Mouse (Mus musculus) stomach, embryonic 14.5 days (tissue): ENCODE results near the gene Ppp1r26. TPM values are rescaled to one million over a fixed set of nuclear protein-coding genes. Genes with fewer than 3 reads are reported as not detected.
A peak's percentile ranks its signal among the peaks of the same experiment; 100 is the strongest.

Experiments used
- ATAC-seq: fragments of 200-750 bp; cut with Nextera tagmentation; 2 replicates; pipeline ENCODE4 v1.8.0; 2017; ENCODE audit warnings: low read depth, moderate TSS enrichment; ENCODE audit not compliant: insufficient number of reproducible peaks, insufficient read depth, low FRiP score
- H3K27ac ChIP-seq: fragments of 300-500 bp; sonication (generic); 2 replicates; pipeline ENCODE4 v1.5.1; 2014; ENCODE audit warnings: mild to moderate bottlenecking, low read length, moderate library complexity, mixed read lengths
- H3K27me3 ChIP-seq: fragments of 300-500 bp; sonication (generic); 2 replicates; pipeline ENCODE4 v1.6.1; 2014; ENCODE audit warnings: low read length, control low read depth, mixed read lengths; ENCODE audit not compliant: control insufficient read depth, insufficient read depth
- H3K36me3 ChIP-seq: fragments of 300-500 bp; sonication (generic); 2 replicates; pipeline ENCODE4 v1.6.1; 2014; ENCODE audit warnings: mild to moderate bottlenecking, control low read depth, low read length, moderate library complexity, mixed read lengths; ENCODE audit not compliant: control insufficient read depth, insufficient read depth
- H3K4me1 ChIP-seq: fragments of 300-500 bp; sonication (generic); 2 replicates; pipeline ENCODE4 v1.6.1; 2014; ENCODE audit warnings: low read length, control low read depth, mixed read lengths; ENCODE audit not compliant: control insufficient read depth, insufficient read depth
- H3K4me2 ChIP-seq: fragments of 300-500 bp; sonication (generic); replicated peaks from 2 replicates; pipeline ENCODE4 v1.6.1; 2014; ENCODE audit warnings: low read depth, low read length, control low read depth
- H3K4me3 ChIP-seq: fragments of 300-500 bp; sonication (generic); 2 replicates; pipeline ENCODE4 v1.5.1; 2014; ENCODE audit warnings: low read depth, low read length, control low read depth
- H3K9ac ChIP-seq: fragments of 300-500 bp; sonication (generic); replicated peaks from 2 replicates; pipeline ENCODE4 v1.6.1; 2014; ENCODE audit warnings: low read depth, mild to moderate bottlenecking, control low read depth, low read length, moderate library complexity, mixed read lengths
- H3K9me3 ChIP-seq: fragments of 300-500 bp; sonication (generic); 2 replicates; pipeline ENCODE4 v1.6.1; 2016; ENCODE audit warnings: low read depth, low read length, control low read depth; ENCODE audit not compliant: control insufficient read depth
- WGBS: fragments of 180-500 bp; shearing (Covaris S2); extraction: QIAGEN DNeasy Blood & Tissue Kit; methylation state at CpG from one replicate; pipeline ENCODE4 v1.1.7; 2014; 5-methylcytosine and 5-hydroxymethylcytosine counted together
- polyA plus RNA-seq: library from polyadenylated mRNA; unstranded; fragments of >200 nt; fragmentation: Nextera tagmentation; extraction: Ambion mirVana; gene quantifications from 2 replicates; pipeline ENCODE4 v1.2.1, GENCODE M21; 2014

Gene Ppp1r26
- polyA plus RNA-seq, 1 experiment from 2014 or later = 4.4 TPM

DNA sequence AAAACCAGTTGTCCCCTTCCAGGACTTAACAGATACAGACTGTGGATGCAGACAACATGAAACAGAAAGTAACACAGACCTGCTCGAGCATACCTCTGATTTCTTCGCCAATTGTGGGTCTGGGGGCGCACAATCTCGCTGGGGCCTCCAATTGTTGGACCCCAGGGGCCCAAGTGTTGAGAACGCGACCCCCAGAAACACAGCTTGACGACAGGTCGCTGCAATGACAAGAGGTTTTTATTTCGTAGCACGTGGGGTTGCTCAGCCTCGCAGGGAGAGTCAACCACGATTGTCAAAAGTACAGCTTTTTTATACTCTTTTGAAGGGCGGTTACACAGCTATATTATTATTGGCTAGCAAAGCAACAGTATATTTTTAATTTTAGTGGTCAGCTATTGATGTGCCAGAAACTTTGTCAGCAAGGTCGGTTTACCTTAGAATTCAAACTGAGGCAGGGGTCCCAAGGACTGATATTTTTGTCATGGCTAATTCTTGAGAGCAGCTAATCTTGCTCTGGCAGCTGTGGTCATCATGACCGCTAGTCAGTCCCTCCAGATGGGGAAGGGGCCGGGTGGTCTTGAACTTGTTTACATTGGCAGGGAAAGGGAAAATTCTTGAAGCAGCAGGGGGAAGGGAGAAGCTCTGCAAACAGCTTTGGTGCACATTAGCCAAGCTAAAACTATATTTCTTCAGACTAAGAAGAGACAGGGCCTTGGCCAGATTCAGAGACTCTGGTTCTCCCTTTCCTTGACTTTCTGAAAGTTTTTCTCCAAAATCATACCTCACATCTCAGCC, 49.4 kb downstream of the Ppp1r26 start:
- no peak; the same call in 1 of the 2 replicates for ATAC-seq
- H3K27me3 ChIP-seq = no peaks in the 10 kb centered on the region
- 74% methylated on average over 16 of the region's 16 CpGs for WGBS
- peak overlapping the region; percentile 83 for H3K27ac ChIP-seq
- no peak overlapping the region for H3K9ac ChIP-seq
- no peaks in the 10 kb centered on the region; the same call in 1 of the 2 replicates for H3K9me3 ChIP-seq
- H3K4me2 ChIP-seq = no peak overlapping the region
- H3K4me3 ChIP-seq = no peak overlapping the region
- H3K36me3 ChIP-seq = no peaks in the 10 kb centered on the region
- H3K4me1 ChIP-seq = peaks cover 3% of the 10 kb centered on the region; the same call in 1 of the 2 replicates

DNA sequence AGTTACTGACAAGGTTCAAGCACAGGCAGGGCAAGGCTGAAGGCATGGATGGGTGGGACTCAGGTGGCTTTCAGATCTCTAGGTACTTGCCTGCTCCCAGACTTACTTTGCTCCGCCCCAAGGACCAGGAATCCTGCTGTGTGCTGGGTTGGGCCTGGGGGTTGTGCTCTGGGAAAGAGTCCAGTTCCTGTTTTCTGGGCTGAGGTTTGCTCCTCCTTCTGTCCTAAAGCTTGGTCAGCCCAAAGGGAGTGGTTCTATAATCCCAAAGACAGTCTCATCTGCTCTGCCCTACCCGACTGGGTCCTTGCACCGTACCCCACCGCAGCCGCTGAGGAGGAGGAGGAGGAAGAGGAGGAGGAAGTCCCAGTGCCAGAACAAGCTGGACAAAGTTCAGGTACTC, 50.1 kb downstream of the Ppp1r26 start, which contains the start of gene Gbgt1:
Gene Gbgt1 (plus strand): TSS at position 221 of the 400 bp plus-strand sequence.
- Histone ChIP-seq H3K27ac (peak within 1 kb of the TSS; percentile 83), H3K4me1 (peaks cover 3% of the 10 kb centered on the region; the same call in 1 of the 2 replicates), H3K36me3 (no peaks in the 10 kb centered on the region), H3K4me3 (no peak within 1 kb of the TSS), H3K4me2 (peak within 1 kb of the TSS; percentile 11; the same call in 1 of the 2 replicates), H3K27me3 (no peaks in the 10 kb centered on the region), H3K9ac (no peak within 1 kb of the TSS), H3K9me3 (no peaks in the 10 kb centered on the region; the same call in 1 of the 2 replicates)
- WGBS = 73% methylated on average over 5 of the region's 5 CpGs
- no peak for ATAC-seq

DNA sequence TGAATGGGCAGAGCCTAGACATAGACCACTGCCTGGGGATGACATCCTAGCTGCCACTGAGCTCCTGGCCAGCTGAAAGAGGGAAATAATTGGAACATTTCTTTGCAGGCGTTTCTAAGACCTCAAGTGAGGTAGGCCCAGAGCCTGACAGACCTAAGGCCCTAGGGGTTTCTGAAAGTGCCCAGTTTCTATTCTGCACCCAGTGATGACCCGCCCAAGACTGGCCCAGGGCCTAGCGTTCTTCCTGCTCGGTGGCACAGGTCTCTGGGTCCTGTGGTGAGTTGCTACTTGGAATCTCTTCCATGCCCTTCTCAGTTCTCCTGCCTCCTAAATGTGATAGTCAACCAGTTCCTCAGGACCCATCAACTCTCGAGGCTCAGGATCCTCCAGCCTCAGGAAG, 51.0 kb downstream of the Ppp1r26 start:
- Histone ChIP-seq H3K4me2 (no peak overlapping the region; the same call in 1 of the 2 replicates), H3K27me3 (no peaks in the 10 kb centered on the region), H3K36me3 (no peaks in the 10 kb centered on the region), H3K4me1 (peaks cover 3% of the 10 kb centered on the region; the same call in 1 of the 2 replicates), H3K4me3 (no peak overlapping the region), H3K27ac (no peak overlapping the region), H3K9me3 (no peaks in the 10 kb centered on the region; the same call in 1 of the 2 replicates), H3K9ac (no peak overlapping the region)
- WGBS = 79% methylated on average over 5 of the region's 5 CpGs
- no peak for ATAC-seq

DNA sequence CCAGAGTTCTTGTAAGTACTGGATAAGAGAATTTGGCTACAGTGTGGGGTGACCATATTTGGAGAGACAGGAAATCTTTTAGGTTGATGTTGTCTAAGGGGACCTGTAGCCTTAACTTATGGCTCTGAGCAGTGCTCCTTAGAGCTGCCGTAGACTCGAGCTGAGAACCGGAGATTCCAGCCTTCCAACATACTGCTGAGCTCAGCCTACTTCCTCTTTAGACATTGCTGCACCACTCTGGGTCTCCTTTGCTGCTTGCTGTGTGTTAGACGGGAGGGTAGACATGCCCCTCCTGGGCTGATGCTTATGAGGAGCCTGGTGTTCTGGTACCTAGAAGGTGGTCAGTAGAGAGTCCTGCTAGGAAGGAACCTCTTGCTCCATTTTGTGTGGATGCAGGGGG, 51.8 kb downstream of the Ppp1r26 start:
- no peak for ATAC-seq
- Histone ChIP-seq H3K4me3 (no peak overlapping the region), H3K36me3 (no peaks in the 10 kb centered on the region), H3K27me3 (no peaks in the 10 kb centered on the region), H3K9ac (no peak overlapping the region), H3K4me1 (peaks cover 3% of the 10 kb centered on the region; the same call in 1 of the 2 replicates), H3K27ac (no peak overlapping the region), H3K9me3 (no peaks in the 10 kb centered on the region; the same call in 1 of the 2 replicates), H3K4me2 (no peak overlapping the region)
- 70% methylated on average over 4 of the region's 4 CpGs for WGBS

DNA sequence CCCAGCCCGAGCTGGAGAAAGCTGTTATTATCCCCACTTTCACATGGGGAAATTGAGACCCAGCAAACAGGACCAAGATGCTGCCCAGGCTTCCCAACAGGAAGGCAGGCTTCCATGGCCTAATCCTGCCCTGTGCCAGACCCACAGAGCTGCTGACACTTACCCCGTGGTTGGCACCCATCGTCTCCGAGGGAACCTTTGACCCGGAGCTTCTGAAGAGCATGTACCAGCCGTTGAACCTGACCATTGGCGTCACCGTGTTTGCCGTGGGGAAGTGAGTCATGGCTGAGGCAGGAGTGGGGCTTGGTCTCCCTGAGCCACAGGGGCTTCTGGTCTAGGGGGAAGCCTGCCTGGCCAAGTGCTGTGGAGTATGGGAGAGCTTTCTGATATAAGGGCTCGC, 56.4 kb downstream of the Ppp1r26 start:
- ATAC-seq = no peak
- H3K4me2 ChIP-seq = no peak overlapping the region
- 83% methylated on average over 10 of the region's 10 CpGs for WGBS

DNA sequence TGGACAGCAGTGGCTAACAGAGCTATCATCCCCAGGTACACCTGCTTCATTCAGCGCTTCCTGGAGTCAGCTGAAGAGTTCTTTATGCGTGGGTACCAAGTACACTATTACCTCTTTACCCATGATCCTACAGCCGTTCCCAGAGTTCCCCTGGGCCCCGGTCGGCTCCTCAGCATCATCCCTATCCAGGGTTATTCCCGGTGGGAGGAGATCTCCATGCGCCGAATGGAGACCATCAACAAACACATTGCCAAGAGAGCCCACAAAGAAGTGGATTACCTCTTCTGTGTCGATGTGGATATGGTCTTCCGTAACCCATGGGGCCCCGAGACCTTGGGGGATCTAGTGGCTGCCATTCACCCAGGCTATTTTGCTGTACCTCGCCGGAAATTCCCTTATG, 58.1 kb downstream of the Ppp1r26 start:
- H3K27me3 ChIP-seq = no peaks in the 10 kb centered on the region
- ATAC-seq = no peak
- H3K4me2 ChIP-seq = no peak overlapping the region
- WGBS = 88% methylated on average over 13 of the region's 13 CpGs
- no peak overlapping the region for H3K27ac ChIP-seq
- no peak overlapping the region for H3K9ac ChIP-seq
- H3K4me3 ChIP-seq = no peak overlapping the region
- H3K9me3 ChIP-seq = no peaks in the 10 kb centered on the region
- H3K4me1 ChIP-seq = no peaks in the 10 kb centered on the region
- H3K36me3 ChIP-seq = no peaks in the 10 kb centered on the region

More for the DNA sequence above, 56.4 kb downstream of the Ppp1r26 start:
- Histone ChIP-seq H3K9ac (no peak overlapping the region), H3K36me3 (no peaks in the 10 kb centered on the region), H3K27ac (no peak overlapping the region), H3K27me3 (no peaks in the 10 kb centered on the region), H3K4me1 (no peaks in the 10 kb centered on the region), H3K9me3 (no peaks in the 10 kb centered on the region), H3K4me3 (no peak overlapping the region)

Other genes with a start within 250 kb of the Ppp1r26 start
- gene 1700007K13Rik, start 19.5 kb downstream of the Ppp1r26 start, polyA plus RNA-seq = 1.1 and 1.4 TPM in 2 replicates
- 58.5 and 59.3 TPM in 2 replicates for gene Mrps2, start 21.3 kb downstream of the Ppp1r26 start, polyA plus RNA-seq
- gene Gbgt1, start 50.1 kb downstream of the Ppp1r26 start, polyA plus RNA-seq = 2.9 and 3.1 TPM in 2 replicates
- gene Gm10134, start 59.3 kb downstream of the Ppp1r26 start, polyA plus RNA-seq = 6.6 and 7.5 TPM in 2 replicates
- gene Ralgds, start 66.3 kb downstream of the Ppp1r26 start, polyA plus RNA-seq = 36.2 and 38.6 TPM in 2 replicates
- 28.9 TPM in 1 of 2 replicates, not detected in the other for gene Cel, start 116.6 kb downstream of the Ppp1r26 start, polyA plus RNA-seq
- gene Gtf3c5, start 137.0 kb downstream of the Ppp1r26 start, polyA plus RNA-seq = 29.0 and 30.5 TPM in 2 replicates
- gene Gfi1b, start 175.2 kb downstream of the Ppp1r26 start, polyA plus RNA-seq = 0.55 and 0.56 TPM in 2 replicates
- 20.5 and 22.7 TPM in 2 replicates for gene Tsc1, start 194.4 kb downstream of the Ppp1r26 start, polyA plus RNA-seq